Mouse (Mus musculus) layer of hippocampus, adult 18-20 months (tissue): ENCODE measurements around the gene Adam17. TPM values are rescaled to one million over a fixed set of nuclear protein-coding genes. Genes with fewer than 3 reads are reported as not detected.

Experiments
- DNase-seq, 2 experiments: peaks; one replicate each; pipeline ENCODE4 v3.0.0; 2022; ENCODE audit warnings: low spot score in 2 of 2
- total RNA-seq, 2 experiments: library from RNA; stranded (reverse); gene quantifications; 2 replicates each; pipeline ENCODE4 v1.2.3; 2021

The Adam17 gene
- total RNA-seq, 2 experiments from 2014 or later = 13.6 to 14.3 TPM

GRCm38 (mm10) chr12:21362686-21363085, 10.7 kb downstream of the Adam17 start:
- no peak for DNase-seq

GRCm38 (mm10) chr12:21353681-21354080, 19.8 kb downstream of the Adam17 start:
- DNase-seq = no peak

DNA sequence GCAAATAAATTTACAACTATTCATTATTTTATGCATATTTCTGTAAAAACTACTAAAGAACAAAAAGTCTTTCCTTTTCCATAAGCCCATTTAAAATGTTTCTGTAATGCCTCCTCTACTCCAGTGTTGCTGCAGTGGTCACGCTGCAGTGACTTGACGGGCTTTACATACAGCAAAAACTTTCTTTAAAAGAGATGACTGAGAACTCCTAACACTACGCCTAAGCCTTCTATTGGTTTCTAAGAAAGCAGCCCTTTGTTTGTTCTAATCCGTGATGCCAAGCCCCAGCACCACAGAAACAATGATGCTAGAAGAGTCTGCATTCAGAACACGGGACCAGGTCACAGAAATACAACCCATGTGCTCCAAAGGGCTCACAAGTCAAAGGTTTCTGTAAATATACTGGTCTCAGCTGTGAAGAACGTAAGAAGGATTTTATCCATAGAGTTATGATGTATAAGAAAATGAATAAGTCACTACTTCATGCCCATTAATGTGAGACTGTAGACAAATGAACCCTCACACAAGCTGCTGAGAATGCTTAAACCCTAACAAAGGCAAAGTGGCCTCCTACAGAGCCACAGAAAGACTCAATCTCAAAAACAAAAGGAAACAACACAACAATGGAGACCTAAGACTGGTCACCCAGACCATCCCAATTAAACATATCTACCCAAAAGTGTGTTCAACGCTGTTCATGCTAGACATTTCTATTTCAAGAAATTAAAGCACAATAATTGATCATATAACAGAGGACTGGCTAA, 23.1 kb downstream of the Adam17 start:
- DNase-seq = no peak

- no peak for DNase-seq
Observed at GRCm38 (mm10) chr12:21346972-21347371, 26.5 kb downstream of the Adam17 start.

- no peak for DNase-seq
Observed at GRCm38 (mm10) chr12:21340674-21341073, 32.8 kb downstream of the Adam17 start.

DNA sequence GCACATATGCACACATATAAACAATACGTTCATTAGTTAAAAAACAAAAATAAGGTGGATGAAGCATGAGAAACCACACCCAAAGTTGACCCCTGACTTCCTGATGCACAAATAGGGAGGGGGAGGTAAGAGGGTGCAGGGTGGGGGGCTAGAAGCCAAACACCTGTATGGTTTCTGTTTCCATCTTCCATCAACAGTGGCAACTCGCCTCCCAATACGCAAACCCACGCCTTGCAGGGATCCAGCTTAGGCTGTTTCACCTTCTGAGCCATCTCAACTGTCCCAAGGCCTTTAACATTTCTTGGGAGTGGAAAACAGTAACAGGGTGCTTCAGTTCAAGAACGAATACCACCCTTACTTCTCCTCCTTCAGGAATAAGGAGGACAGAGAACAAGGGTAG, 36.3 kb downstream of the Adam17 start:
- no peak for DNase-seq

GRCm38 (mm10) chr12:21335869-21336268, 37.6 kb downstream of the Adam17 start:
- DNase-seq = peak; percentile 73 to 91

DNA sequence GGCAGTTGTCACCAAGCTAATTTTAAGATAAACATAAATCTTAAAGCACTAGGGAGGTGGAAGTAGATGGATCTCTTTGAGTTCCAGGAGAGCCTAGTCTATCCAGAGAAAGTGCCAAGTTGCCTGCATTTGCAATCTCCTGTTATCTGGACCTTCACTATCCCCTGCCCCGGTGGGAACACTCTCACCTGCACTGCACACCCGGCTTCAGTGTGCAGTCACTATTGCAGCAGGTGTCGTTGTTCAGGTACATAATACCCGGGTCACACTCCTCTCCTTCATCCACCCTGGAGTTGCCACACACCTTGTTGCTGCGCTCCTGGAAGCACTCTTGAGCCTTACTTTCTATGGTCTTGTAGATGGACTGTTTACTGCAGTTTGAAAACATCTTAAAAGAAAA, 39.7 kb downstream of the Adam17 start:
- DNase-seq = no peak

- no peak for DNase-seq
Observed at GRCm38 (mm10) chr12:21333021-21333420, 40.4 kb downstream of the Adam17 start.

DNA sequence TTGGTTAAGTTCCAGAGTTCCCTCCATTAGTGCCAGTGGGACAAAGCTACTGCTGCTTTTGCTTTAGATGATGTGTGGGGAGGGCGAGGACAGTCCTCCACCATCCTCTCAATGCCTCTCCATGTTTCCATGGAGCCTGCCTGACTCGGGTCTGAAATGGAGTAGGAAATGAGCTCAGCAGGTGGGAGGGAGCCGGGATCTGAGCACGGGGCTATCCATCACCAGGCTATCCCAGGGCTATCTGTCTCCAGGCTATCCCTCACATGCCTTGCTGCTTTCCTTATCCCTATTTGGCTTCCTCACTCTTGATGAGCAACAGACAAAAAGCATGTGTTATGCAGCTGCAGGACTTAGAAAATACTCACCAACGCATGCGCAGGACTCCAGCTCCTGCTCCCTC, 41.7 kb downstream of the Adam17 start:
- no peak for DNase-seq

DNA sequence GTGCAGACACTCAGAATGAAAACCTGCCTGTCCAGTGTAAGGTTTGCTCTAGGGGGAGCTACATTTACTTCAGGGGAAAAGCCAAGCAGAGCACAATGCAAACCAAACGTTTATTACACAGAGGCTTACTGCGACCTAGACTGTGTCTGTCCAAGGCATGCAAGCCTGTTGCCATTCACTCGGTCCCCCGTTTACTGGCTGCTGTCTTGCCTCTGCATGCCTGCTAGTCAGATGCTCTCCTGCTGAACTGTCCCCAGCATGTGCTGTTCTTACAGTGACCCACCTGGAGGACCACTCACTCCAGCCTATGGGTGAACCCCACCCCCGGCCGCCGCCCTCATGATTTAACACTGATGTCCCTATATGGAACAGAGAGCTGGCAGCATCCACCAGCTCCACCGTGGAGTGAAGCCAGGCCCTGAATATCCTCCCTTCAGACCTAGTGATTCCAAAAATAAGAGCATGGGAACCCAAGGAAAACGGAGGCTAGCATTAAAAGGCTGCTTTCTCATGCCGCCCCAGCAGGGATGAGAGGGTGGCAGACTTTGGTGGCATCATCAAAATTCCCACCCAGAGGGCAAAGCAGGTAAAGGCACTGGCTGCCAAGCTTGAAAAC, 42.4 kb downstream of the Adam17 start:
- no peak for DNase-seq

DNA sequence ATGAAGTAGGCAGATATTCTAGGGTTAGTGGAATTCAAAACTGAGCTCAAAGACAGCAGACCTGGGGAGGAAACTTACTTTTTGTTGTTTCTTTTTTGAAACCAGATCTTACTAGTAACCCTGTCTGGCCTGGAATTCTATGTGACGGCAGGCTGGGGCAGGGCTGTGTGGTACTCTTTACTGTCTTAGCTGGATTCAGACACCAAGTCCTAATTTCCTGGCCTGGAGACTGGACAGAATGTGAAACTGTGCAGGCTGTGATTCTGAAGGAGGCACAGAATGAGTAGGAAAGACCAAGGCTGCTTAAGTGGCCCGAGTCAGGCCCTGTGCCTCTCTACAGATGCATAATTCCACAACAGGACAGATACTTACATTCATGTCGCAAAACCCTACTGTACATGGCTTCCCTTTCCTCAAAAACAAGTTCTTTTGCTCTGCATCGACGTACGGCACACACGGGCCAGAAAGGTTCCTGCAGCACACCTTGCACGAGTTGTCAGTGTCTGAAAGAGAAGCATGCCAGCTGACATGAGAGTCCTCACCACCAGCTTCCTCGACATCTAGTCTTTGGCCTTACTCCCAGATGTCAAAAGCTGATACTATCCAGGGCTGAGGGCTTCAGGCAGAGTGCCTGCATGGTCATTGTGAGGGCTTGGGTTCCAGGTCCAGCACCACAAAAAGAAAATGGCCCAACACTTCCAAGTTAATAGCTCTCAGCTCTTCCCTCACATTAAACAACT, 43.6 kb downstream of the Adam17 start:
- DNase-seq = no peak

DNA sequence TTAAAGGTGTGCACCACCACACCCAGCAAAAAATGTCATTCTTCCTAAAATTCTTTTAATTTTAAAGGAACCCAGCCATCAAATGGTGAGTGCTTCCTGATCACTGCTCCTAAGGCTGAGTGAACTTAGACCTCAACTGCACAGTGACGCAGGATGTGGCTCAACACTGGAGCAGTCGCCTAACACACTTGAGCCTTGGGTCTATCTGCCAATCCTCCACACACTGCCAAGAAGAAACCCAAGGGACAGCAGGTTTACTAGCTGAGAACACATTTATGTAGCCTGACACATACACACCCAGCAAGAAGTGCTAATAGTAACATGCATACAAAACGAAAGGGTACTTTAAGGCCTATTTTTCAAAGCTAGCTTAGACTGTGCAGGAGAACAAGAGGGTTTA, 47.1 kb downstream of the Adam17 start:
- DNase-seq = no peak

GRCm38 (mm10) chr12:21325266-21325665, 48.2 kb downstream of the Adam17 start:
- DNase-seq = no peak

DNA sequence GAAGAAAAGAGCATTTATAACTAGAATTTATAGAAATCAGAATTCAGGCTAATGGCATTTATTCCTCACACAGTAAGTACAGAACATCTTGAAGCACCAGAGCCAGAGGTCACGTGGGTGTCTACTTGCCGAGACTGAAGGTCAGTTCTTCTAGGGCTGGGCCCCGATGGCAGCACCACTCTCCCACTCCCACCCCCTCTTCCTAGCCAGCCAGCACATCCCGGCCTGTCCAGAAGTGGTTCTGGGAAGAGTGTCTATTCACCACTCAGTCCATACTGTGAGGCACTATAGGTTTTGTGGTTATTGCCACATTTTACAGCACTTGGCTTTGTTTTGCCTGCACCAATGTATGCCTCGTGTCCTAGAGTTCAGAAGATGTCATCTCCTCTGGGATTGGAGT, 49.3 kb downstream of the Adam17 start:
- no peak for DNase-seq

- DNase-seq = no peak
Observed at GRCm38 (mm10) chr12:21322856-21323255, 50.6 kb downstream of the Adam17 start.

DNA sequence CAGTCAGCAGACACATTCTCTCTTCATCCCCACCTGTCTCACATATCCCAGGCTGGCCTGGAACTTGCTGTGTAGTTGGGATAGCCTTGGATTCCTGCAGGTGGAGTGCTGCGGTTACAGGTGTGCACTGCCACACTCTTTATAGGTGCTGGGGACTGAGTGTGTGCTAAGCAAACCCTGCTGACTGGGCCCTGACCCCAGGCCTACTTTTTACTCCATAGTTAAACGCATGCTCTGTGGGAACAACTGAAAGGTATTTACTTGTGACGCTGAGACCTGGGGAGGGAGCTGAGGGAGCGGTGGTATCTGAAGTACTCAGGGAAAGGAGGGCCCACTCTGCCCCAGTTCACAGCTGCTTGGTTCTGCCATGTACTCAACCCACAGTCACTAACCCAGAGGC, 51.1 kb downstream of the Adam17 start:
- no peak for DNase-seq

- DNase-seq = no peak
Observed at GRCm38 (mm10) chr12:21321170-21321569, 52.3 kb downstream of the Adam17 start.

DNA sequence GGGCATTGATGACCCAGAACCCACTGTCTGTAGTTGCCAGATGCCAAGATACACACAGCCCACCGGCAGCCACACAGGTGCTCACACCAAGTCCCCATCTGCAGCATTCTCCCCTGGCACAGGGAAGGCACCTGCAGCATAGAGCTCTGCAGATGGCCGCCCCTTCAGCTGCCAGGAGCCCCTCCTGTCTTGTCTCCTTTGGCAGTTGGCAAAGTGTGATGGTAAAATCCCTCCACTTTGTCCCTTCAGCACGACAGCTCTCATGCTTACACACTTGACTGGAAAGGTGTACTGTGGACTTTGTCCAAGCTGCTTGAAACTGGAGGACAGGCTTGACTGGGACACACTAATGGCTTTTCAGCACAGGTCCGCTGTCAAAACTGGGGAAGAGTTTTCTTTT, 53.1 kb downstream of the Adam17 start:
- no peak for DNase-seq

GRCm38 (mm10) chr12:21318143-21318895, 55.1 kb downstream of the Adam17 start:
- peak in 1 of 2 experiments; percentile 59 for DNase-seq

DNA sequence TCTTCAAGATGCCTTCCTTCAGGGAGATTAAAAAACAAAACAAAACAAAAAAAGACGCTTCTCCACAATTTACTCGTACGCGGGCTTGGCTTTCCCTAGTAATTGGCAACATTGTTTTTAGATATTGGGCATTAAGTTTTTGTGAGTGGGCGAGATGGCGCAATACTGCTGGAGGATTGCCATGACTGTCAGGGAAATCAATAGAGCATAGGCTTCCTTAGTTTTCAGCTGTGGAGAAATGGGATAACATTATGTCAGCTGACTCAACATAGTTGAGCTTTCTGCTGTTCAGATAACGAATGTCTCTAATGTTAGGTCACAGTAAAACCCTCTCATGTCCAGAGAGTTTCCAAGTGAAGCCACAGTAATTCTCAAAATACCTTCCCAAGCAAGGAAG, 56.6 kb downstream of the Adam17 start:
- DNase-seq = peak; percentile 51 to 78
